Mouse (Mus musculus) limb, embryonic 10.5 days (tissue): ENCODE measurements around the gene Akt1s1. TPM values are rescaled to one million over a fixed set of nuclear protein-coding genes. Genes with fewer than 3 reads are reported as not detected.

ENCODE experiments used
- DNase-seq: peaks from one replicate; pipeline ENCODE4 v3.0.0-alpha.2; 2017; ENCODE audit warnings: low spot score
- H3K27ac ChIP-seq: fragments of 300-500 bp; sonication (generic); 2 replicates; pipeline ENCODE4 v1.5.1; 2016; ENCODE audit warnings: mild to moderate bottlenecking
- H3K27me3 ChIP-seq: fragments of 300-500 bp; sonication (generic); 2 replicates; pipeline ENCODE4 v1.6.1; 2016; ENCODE audit warnings: low read depth, mild to moderate bottlenecking; ENCODE audit not compliant: poor library complexity, severe bottlenecking
- H3K36me3 ChIP-seq: fragments of 300-500 bp; sonication (generic); 2 replicates; pipeline ENCODE4 v1.6.1; 2016; ENCODE audit warnings: mild to moderate bottlenecking, moderate library complexity
- H3K4me1 ChIP-seq: fragments of 300-500 bp; sonication (generic); 2 replicates; pipeline ENCODE4 v1.6.1; 2016
- H3K4me3 ChIP-seq: fragments of 300-500 bp; sonication (generic); 2 replicates; pipeline ENCODE4 v1.5.1; 2016; ENCODE audit warnings: mild to moderate bottlenecking, moderate library complexity
- H3K9me3 ChIP-seq: fragments of 300-500 bp; sonication (generic); replicated peaks from 2 replicates; pipeline ENCODE4 v1.6.1; 2016; ENCODE audit warnings: mild to moderate bottlenecking
- WGBS: fragments of 180-500 bp; shearing (Covaris S2); methylation state at CpG from one replicate; pipeline ENCODE4 v1.1.7; 2016; 5-methylcytosine and 5-hydroxymethylcytosine counted together
- polyA plus RNA-seq: library from polyadenylated mRNA; unstranded; fragments of >200 nt; fragmentation: Nextera tagmentation; extraction: Ambion mirVana; gene quantifications from 2 replicates; pipeline ENCODE4 v1.2.1, GENCODE M21; 2016

Gene Akt1s1
- polyA plus RNA-seq, 1 experiment from 2014 or later, result 99.6 TPM

DNA sequence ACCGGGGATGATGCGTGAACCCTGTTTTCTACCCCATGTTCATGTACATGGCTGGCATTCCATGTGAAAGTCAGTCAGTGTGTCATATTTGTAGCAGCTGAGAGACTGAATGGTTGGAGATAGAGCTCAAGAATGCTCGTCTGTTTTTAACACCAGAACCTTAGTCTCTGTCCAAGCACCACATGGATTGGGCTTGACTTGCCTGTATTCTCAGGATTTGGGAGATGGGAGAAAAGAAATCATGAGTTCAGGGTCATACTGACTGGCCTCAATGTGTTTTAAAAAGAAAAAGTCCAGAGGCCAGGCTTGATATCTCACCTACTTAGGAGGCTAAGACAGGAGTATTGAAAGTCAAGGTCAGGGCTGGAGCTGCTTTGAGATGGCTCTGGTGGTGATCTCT lies 31.4 kb upstream of the Akt1s1 start:
- no peaks in the 10 kb centered on the region for H3K9me3 ChIP-seq
- DNase-seq, result no peak
- peaks cover 47% of the 10 kb centered on the region for H3K36me3 ChIP-seq
- no peaks in the 10 kb centered on the region for H3K27me3 ChIP-seq
- H3K4me3 ChIP-seq, result peak overlapping the region; percentile 89
- H3K4me1 ChIP-seq, result peaks cover 47% of the 10 kb centered on the region
- H3K27ac ChIP-seq, result peak overlapping the region; percentile 100
- WGBS, result 44% methylated on average over 3 of the region's 3 CpGs

DNA sequence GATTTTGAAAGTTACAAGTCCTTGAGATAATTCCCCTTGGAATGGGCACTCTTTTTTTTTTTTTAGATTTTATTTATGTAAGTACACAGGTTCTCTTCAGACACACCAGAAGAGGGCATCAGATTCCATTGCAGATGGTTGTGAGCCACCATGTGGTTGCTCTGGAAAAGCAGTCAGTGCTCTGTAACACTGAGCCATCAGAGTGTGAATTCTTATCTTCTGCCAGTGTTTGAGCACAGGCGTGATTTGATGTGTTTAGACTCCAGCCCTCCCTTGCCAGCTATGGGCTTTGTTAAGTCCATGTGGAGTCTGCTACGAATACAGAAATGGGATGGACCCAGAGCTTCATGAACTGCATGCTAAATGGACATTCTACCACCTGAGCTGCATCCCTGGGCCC lies 30.6 kb upstream of the Akt1s1 start:
- H3K9me3 ChIP-seq, result no peaks in the 10 kb centered on the region
- peak overlapping the region; percentile 89 for H3K4me3 ChIP-seq
- no peak for DNase-seq
- peaks cover 44% of the 10 kb centered on the region for H3K36me3 ChIP-seq
- no peaks in the 10 kb centered on the region for H3K27me3 ChIP-seq
- WGBS, result 61% methylated on average over 2 of the region's 2 CpGs
- H3K27ac ChIP-seq, result 0 out of 2 replicates have a peak overlapping the region, but pooled peaks have one; percentile 7
- H3K4me1 ChIP-seq, result peaks cover 47% of the 10 kb centered on the region

DNA sequence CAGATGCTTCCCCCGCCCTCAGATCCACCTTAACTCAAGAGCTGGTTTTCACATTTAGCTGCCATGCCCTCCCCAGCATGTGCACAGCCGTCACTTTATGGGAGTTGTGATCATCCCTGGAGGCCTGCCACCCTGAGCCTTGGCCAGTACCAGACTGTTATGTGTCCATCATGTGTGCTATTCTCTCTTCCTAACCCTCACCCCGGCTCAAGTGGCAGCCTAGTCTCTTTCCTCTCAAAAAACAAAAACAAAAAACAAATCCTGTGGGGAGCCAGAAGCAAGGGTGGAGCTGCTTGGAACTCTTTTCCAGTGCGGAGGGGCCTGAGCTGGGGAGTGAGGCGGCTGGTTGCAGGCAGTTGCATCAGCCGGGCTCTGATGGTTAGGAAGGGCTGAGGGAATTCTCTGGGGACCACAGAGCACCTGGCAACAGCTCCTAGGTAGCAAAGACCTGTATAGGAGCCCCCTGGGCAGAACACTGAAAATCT lies 30.0 kb upstream of the Akt1s1 start:
- Histone ChIP-seq H3K27ac (no peak overlapping the region; the same call in 1 of the 2 replicates), H3K36me3 (peaks cover 44% of the 10 kb centered on the region), H3K27me3 (no peaks in the 10 kb centered on the region), H3K4me1 (peaks cover 47% of the 10 kb centered on the region), H3K9me3 (no peaks in the 10 kb centered on the region), H3K4me3 (peak overlapping the region; percentile 89)
- peak; percentile 29 for DNase-seq
- WGBS, result 55% methylated on average over 6 of the region's 6 CpGs

DNA sequence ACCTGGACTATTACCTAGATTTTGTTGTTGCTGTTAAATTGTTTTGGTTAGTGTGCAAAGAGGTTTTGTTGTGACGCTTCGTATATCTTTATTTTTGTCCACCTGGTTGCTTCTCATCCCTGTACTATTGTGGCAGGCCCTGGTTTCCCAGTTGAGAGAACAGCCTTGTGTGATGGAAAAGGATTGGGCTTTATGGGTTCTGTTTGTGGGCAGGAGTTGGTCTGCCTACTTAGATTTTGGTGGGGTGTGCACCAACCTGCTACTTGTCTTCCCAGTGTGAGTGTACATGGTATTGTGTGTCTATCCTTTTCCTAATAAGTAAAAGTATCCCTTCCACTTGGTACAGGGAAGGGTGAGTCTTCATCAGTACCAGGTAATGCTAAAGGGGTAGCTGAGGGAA lies 29.4 kb upstream of the Akt1s1 start:
- 87% methylated on average over 2 of the region's 2 CpGs for WGBS
- DNase-seq, result peak; percentile 14
- Histone ChIP-seq H3K27ac (no peak overlapping the region; the same call in 1 of the 2 replicates), H3K4me1 (peaks cover 47% of the 10 kb centered on the region), H3K9me3 (no peaks in the 10 kb centered on the region), H3K36me3 (peaks cover 38% of the 10 kb centered on the region), H3K27me3 (no peaks in the 10 kb centered on the region), H3K4me3 (peak overlapping the region; percentile 89)

DNA sequence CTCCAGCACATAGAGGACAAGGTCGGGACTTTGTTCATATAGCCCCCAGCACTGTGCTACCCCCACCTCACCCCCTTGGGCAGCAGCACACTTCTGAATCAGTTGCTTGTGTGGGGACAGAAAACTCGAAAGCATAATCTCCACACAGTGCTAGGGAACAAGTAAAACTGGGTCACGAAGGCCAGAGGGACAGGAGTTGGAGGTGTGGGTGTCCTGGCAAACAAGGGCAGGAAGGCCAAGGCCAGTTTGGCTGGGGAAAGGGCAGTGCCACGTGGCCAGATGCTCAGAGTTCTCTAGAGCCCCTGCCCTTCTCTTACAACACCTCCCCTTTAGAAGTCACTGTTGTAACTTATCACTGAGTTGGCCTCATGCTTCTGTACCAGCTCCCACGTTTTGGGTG lies 28.9 kb upstream of the Akt1s1 start:
- peak; percentile 23 for DNase-seq
- no peak overlapping the region for H3K27ac ChIP-seq
- H3K4me1 ChIP-seq, result peaks cover 45% of the 10 kb centered on the region
- WGBS, result 76% methylated on average over 5 of the region's 5 CpGs
- H3K9me3 ChIP-seq, result no peaks in the 10 kb centered on the region
- H3K4me3 ChIP-seq, result peak overlapping the region; percentile 89; the same call in 1 of the 2 replicates
- H3K27me3 ChIP-seq, result no peaks in the 10 kb centered on the region
- peaks cover 37% of the 10 kb centered on the region for H3K36me3 ChIP-seq

DNA sequence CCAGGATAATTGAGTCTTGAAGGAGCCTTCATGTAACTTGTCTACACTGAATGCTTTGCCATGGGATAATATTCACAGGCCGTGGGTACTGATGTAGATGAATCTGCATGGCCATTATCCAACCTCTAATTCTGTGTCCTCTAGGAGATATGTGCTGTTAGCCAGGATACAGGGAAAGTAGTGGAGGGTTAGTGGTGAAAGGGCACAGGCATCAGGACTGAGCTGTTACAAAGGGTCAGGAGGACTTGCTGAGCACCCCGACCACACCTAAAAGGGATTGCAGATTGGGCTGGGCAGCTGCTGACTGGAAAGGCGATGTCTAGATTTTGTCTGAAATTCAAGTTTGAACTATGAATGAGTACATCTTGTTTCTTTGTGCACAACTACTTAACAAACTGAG lies 28.3 kb upstream of the Akt1s1 start:
- DNase-seq, result peak; percentile 22
- H3K9me3 ChIP-seq, result no peaks in the 10 kb centered on the region
- WGBS, result 93% methylated on average over 3 of the region's 3 CpGs

DNA sequence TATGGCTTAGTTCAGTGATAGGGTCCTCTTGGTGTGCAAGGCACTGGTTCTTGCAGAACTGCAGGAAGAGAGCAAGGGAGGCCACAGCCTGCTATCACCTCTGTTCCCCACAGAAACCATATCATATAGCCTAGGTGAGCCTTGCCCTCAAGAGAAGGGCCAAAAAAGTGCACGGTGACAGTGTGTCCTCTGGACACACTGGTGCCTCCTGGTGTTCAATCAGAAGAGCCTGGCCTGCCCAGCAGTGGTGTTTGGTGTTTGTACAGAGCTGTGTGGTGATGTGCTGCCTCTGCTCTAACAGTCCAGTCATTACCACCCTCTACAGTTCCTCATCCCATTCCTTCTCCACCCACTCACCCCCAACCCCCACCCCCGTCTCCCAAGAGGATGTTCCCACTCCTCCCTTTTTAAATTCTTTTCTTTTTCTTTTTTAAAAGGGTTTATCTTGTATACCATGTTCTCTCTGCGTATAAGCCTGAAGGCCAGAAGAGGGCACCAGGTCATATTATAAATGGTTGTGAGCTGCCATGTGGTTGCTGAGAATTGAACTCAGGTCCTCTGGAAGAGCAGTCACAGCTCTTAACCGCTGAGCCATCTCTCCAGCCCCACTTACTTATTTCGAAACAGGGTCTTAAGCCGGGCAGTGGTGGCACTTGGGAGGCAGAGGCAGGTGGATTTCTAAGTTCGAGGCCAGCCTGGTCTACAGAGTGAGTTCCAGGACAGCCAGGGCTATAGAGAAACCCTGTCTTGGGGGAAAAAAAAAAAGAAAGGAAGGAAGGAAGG lies 26.9 kb upstream of the Akt1s1 start:
- H3K4me1 ChIP-seq, result peaks cover 33% of the 10 kb centered on the region
- 86% methylated on average over 7 of the region's 7 CpGs for WGBS

More for the DNA sequence above, 28.3 kb upstream of the Akt1s1 start:
- Histone ChIP-seq H3K27me3 (no peaks in the 10 kb centered on the region), H3K36me3 (peaks cover 41% of the 10 kb centered on the region), H3K27ac (no peak overlapping the region), H3K4me1 (peaks cover 38% of the 10 kb centered on the region), H3K4me3 (no peak overlapping the region)

DNA sequence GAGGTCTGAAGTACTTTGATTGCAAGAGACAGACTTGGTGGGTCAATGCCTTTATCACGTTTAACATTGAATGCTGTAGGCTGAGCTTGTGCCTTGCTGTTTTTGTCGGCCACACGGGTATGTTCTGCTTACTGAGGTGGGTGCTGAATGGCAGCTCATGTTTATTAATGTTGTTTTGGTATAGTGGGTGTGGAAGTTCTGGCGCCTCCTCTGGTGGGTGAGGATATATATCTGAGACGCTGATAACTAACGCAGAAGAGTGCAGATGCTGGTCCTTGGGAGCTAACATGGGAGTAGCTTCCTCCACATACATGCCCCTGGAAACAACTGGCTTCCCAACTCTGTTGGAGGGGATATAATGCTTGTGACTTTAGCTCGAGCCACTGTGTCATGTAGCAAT lies 25.4 kb upstream of the Akt1s1 start:
- H3K9me3 ChIP-seq, result no peaks in the 10 kb centered on the region
- no peak for DNase-seq
- peaks cover 20% of the 10 kb centered on the region for H3K4me1 ChIP-seq
- H3K36me3 ChIP-seq, result peaks cover 65% of the 10 kb centered on the region
- H3K27me3 ChIP-seq, result no peaks in the 10 kb centered on the region
- H3K4me3 ChIP-seq, result no peak overlapping the region
- WGBS, result 51% methylated on average over 7 of the region's 7 CpGs
- H3K27ac ChIP-seq, result no peak overlapping the region

More for the DNA sequence above, 26.9 kb upstream of the Akt1s1 start:
- Histone ChIP-seq H3K27ac (no peak overlapping the region), H3K27me3 (no peaks in the 10 kb centered on the region), H3K4me3 (no peak overlapping the region), H3K9me3 (no peaks in the 10 kb centered on the region), H3K36me3 (peaks cover 52% of the 10 kb centered on the region)
- DNase-seq, result no peak

DNA sequence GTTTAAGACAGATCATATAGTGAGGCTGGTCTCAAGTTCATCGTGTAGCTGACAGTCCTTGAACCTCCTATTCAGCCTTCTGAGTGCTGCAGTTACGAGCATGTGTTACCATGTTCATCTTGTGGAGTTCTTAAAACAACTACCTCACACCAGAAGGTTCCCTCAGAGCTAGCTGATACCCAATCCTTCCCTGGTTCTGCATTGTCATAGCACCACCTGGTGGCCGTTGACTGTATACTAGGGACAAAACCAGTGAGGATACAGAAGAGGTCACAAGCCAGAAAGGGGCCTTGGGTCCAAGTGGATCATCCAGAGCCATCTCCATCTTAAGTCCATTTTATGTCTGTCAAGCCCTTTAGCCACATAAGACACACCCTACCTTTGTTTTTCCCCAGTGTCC lies 23.9 kb upstream of the Akt1s1 start:
- H3K4me3 ChIP-seq, result no peak overlapping the region
- H3K9me3 ChIP-seq, result no peaks in the 10 kb centered on the region
- DNase-seq, result peak; percentile 82
- WGBS, result 38% methylated on average over 3 of the region's 3 CpGs
- peaks cover 5% of the 10 kb centered on the region for H3K4me1 ChIP-seq
- H3K36me3 ChIP-seq, result peaks cover 65% of the 10 kb centered on the region
- H3K27ac ChIP-seq, result no peak overlapping the region
- H3K27me3 ChIP-seq, result no peaks in the 10 kb centered on the region

DNA sequence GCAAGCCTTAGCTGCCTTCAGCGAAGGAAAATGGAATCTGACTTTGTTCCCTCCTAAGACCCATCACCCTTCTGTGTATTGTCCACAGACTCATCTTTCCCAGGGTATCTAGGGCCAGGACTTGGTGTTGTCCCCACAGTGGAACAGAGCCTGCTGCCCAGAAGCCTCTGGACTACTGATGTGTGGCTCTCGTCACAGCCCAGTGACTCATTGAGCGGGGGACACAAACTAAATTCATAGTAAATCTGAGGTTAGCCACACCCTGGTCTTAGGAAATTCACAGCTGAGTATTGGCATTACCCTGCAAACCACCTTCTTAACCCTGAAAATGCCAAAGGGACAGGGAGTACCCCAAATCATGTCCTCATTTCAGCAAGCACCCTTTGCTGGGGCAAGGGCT lies 22.0 kb upstream of the Akt1s1 start:
- WGBS, result 85% methylated on average over 3 of the region's 3 CpGs
- Histone ChIP-seq H3K36me3 (peaks cover 79% of the 10 kb centered on the region), H3K27me3 (no peaks in the 10 kb centered on the region), H3K4me1 (peaks cover 3% of the 10 kb centered on the region), H3K4me3 (no peak overlapping the region), H3K27ac (no peak overlapping the region), H3K9me3 (no peaks in the 10 kb centered on the region)
- no peak for DNase-seq

DNA sequence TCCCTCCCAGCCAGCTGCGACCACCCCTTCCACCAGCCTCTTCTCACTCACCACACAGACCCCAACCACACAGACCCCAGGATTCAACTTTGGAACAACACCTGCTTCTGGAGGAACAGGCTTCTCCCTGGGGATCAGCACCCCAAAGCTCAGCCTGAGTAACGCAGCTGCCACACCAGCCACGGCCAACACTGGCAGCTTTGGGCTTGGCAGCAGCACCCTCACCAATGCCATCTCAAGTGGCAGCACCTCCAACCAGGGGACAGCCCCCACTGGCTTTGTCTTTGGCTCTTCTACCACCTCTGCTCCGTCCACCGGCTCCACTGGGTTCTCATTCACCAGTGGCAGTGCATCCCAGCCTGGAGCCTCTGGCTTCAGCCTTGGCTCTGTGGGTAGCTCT lies 20.1 kb upstream of the Akt1s1 start:
- peaks cover 3% of the 10 kb centered on the region for H3K4me1 ChIP-seq
- no peak for DNase-seq
- peaks cover 74% of the 10 kb centered on the region for H3K36me3 ChIP-seq
- no peaks in the 10 kb centered on the region for H3K9me3 ChIP-seq
- H3K27me3 ChIP-seq, result no peaks in the 10 kb centered on the region
- WGBS, result 97% methylated on average over 5 of the region's 5 CpGs
- H3K27ac ChIP-seq, result no peak overlapping the region
- H3K4me3 ChIP-seq, result no peak overlapping the region

DNA sequence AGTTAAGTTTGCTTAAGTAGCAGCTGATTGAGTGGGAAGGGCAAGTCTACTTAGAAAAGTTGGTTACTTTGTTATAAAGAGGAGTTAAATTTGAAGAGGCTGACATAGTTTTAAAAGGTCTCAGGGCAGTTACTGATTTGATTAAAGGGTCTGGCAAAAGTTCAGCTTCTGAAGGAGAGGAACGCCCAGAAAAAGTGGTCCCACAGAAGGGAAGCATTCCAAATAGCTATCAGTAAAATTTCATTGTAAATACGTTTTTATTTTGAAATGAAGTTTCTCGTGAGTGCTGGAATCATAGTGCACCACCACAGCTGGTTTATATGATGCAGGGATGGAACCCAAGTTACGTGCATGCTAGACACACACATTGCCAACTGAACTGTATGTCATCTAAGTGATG lies 16.0 kb upstream of the Akt1s1 start:
- Histone ChIP-seq H3K36me3 (peaks cover 55% of the 10 kb centered on the region), H3K27ac (no peak overlapping the region), H3K4me1 (peaks cover 10% of the 10 kb centered on the region), H3K27me3 (no peaks in the 10 kb centered on the region), H3K4me3 (no peak overlapping the region), H3K9me3 (no peaks in the 10 kb centered on the region)
- WGBS, result 81% methylated on average over 4 of the region's 4 CpGs
- DNase-seq, result no peak

DNA sequence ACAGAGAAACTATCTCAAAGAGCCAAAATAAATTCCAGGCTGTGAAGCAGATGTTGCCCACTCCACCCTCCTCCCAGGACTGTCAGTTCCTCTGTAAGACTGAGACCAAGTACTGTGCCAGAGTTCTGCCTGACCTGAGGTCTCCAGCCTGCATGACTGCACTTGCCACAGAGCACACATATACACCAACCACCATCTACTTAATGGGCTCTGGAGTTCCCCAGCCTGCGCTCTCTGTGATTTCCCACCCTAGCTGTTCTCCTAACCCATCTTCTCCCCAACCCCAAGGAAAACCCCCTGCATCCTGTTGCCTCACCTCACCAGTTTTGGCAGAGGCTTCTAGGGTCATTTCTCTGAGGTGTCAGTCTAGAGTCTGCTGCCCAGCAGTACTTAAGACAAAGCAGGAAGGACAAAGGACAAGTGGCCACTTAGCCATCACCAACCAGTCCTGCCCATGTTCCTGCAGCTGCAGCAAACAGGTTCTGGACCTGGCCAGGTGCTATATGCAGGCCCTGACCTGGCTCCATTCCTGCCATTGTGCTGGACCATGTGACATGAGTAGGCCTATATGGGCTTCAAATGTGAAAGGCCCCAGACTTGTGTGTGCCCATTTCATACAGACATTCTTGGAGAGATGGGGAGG lies 13.3 kb upstream of the Akt1s1 start:
- Histone ChIP-seq H3K27me3 (peaks cover 26% of the 10 kb centered on the region), H3K4me3 (no peak overlapping the region), H3K4me1 (peaks cover 25% of the 10 kb centered on the region), H3K27ac (no peak overlapping the region), H3K9me3 (no peaks in the 10 kb centered on the region), H3K36me3 (peaks cover 31% of the 10 kb centered on the region)
- no peak for DNase-seq
- WGBS, result 93% methylated on average over 1 of the region's 1 CpGs
